22 mouse cellular contexts compared by ENCODE assay signal in the genomic region with DNA sequence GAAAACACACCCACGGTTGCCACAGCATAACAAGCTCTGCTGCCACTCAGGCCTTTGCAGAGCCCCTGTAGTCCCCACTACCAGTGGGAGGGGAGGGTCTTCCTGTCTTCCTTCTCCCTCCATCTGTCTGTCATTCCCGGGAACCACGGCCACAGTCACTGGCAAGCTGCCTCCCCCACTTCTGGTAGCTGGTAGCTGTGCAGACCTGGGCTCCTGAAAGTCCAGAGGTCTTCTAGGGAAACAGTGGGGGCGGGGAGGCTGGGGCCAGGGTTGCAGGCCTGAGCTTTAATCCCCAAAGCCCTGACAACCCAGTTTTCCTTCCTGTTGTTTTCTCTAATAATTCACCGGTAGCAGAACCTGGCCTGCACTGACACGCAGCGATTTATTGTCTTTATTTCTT. TPM values are rescaled to one million over a fixed set of nuclear protein-coding genes. Genes with fewer than 3 reads are reported as not detected.
A peak's percentile ranks its signal among the peaks of the same experiment; 100 is the strongest.
DNase-seq lines count a peak whose midpoint lies in the region; ATAC-seq and TF ChIP-seq lines count a peak whose summit lies in the region.
"Had no signal": no experiment of that assay in that cellular context is flagged by ENCODE, and none has a peak within 500 bp of the region (broad histone marks: within the 10 kb centered on the region; RNA-seq: fewer than 3 reads in every experiment).

No protein-coding gene starts in this region.

- no peak for ATAC-seq in kidney, embryonic 14.5 days (ENCODE audit: low FRiP score, low TSS enrichment)
- ATAC-seq in kidney, embryonic 16.5 days (ENCODE audit: low FRiP score, low TSS enrichment), result no peak
- ATAC-seq in midbrain, postnatal 0 days (ENCODE audit: low FRiP score), result no peak
- ATAC-seq in erythroid progenitor cell, adult 5-6 weeks (replicated peaks; ENCODE audit: low FRiP score, poor library complexity, severe bottlenecking), result no peak
- ATAC-seq: activated CD4-positive, CD25-positive, alpha-beta regulatory T cell, adult 4 months; forebrain, embryonic 16.5 days; Patski had no signal

- no peak for TF ChIP-seq CTCF in kidney, adult 2 months (conservative IDR thresholded peaks at IDR 0.05; ENCODE audit: insufficient read depth, insufficient read length, low read depth, low read length)
- TF ChIP-seq CTCF in midbrain, postnatal 0 days (IDR thresholded peaks at IDR 0.05), result no peak

- no peaks in the 10 kb centered on the region for H3K36me3 ChIP-seq in kidney, adult 2 months (ENCODE audit: control insufficient read depth, insufficient read depth, low read length)
- H3K36me3 ChIP-seq in kidney, embryonic 14.5 days (ENCODE audit: control insufficient read depth, insufficient read depth, low read length), result no peaks in the 10 kb centered on the region
- H3K36me3 ChIP-seq in kidney, embryonic 16.5 days (ENCODE audit: insufficient read depth, low read length), result no peaks in the 10 kb centered on the region
- H3K36me3 ChIP-seq in midbrain, embryonic 10.5 days, result no peaks in the 10 kb centered on the region
- no peaks in the 10 kb centered on the region for H3K36me3 ChIP-seq in midbrain, postnatal 0 days (ENCODE audit: insufficient read depth, low read length)
- H3K36me3 ChIP-seq: embryonic facial prominence, embryonic 12.5 days; forebrain, embryonic 12.5 days; heart, embryonic 10.5 days; hindbrain, embryonic 12.5 days had no signal

- no peaks in the 10 kb centered on the region for H3K27me3 ChIP-seq in kidney, adult 2 months (replicated peaks; ENCODE audit: control insufficient read depth, insufficient read depth, low read length)
- peaks cover 13% of the 10 kb centered on the region for H3K27me3 ChIP-seq in kidney, embryonic 14.5 days (ENCODE audit: control insufficient read depth, insufficient read depth, low read length)
- peaks cover 5% of the 10 kb centered on the region; the same call in 1 of the 2 replicates for H3K27me3 ChIP-seq in kidney, embryonic 16.5 days (ENCODE audit: insufficient read depth, low read length)
- peaks cover 35% of the 10 kb centered on the region for H3K27me3 ChIP-seq in midbrain, embryonic 10.5 days (ENCODE audit: low read depth, poor library complexity, severe bottlenecking)
- no peaks in the 10 kb centered on the region for H3K27me3 ChIP-seq in midbrain, postnatal 0 days (ENCODE audit: insufficient read depth, low read length)

- WGBS in kidney, adult 2 months, result 39% methylated on average over 7 of the region's 7 CpGs
- WGBS in kidney, embryonic 14.5 days, result 31% methylated on average over 7 of the region's 7 CpGs
- 35% methylated on average over 7 of the region's 7 CpGs for whole genome bisulfite sequencing in kidney, embryonic 16.5 days
- WGBS in midbrain, embryonic 10.5 days, result 50% methylated on average over 7 of the region's 7 CpGs
- 49% methylated on average over 7 of the region's 7 CpGs for WGBS in midbrain, postnatal 0 days

- no peaks in the 10 kb centered on the region for H3K9me3 ChIP-seq in kidney, embryonic 14.5 days (ENCODE audit: control insufficient read depth, low read length)
- H3K9me3 ChIP-seq in kidney, embryonic 16.5 days (ENCODE audit: low read length), result no peaks in the 10 kb centered on the region
- no peaks in the 10 kb centered on the region for H3K9me3 ChIP-seq in midbrain, embryonic 10.5 days (replicated peaks)
- H3K9me3 ChIP-seq in midbrain, postnatal 0 days (ENCODE audit: low read length), result no peaks in the 10 kb centered on the region
- H3K9me3 ChIP-seq: embryonic facial prominence, embryonic 12.5 days; forebrain, embryonic 12.5 days; heart, embryonic 10.5 days; hindbrain, embryonic 12.5 days had no signal

- no peak overlapping the region for H3K27ac ChIP-seq in kidney, adult 2 months (ENCODE audit: insufficient read depth, low read depth, low read length)
- H3K27ac ChIP-seq in kidney, embryonic 14.5 days (ENCODE audit: low read depth, low read length), result no peak overlapping the region
- no peak overlapping the region for H3K27ac ChIP-seq in kidney, embryonic 16.5 days (ENCODE audit: low read length)
- H3K27ac ChIP-seq in midbrain, embryonic 10.5 days (replicated peaks), result 0 out of 2 replicates have a peak overlapping the region, but pooled peaks have one; percentile 0
- no peak overlapping the region for H3K27ac ChIP-seq in midbrain, postnatal 0 days (ENCODE audit: low read depth, low read length)
- H3K27ac ChIP-seq: embryonic facial prominence, embryonic 12.5 days; forebrain, embryonic 12.5 days; heart, embryonic 10.5 days; hindbrain, embryonic 12.5 days had no signal

- H3K4me1 ChIP-seq in kidney, adult 2 months (ENCODE audit: control insufficient read depth, insufficient read depth, low read length), result peaks cover 11% of the 10 kb centered on the region
- peaks cover 21% of the 10 kb centered on the region for H3K4me1 ChIP-seq in kidney, embryonic 14.5 days (ENCODE audit: control insufficient read depth, insufficient read depth, low read length)
- H3K4me1 ChIP-seq in kidney, embryonic 16.5 days (ENCODE audit: insufficient read depth, low read length), result peaks cover 15% of the 10 kb centered on the region
- H3K4me1 ChIP-seq in midbrain, embryonic 10.5 days, result peaks cover 38% of the 10 kb centered on the region
- peaks cover 3% of the 10 kb centered on the region; the same call in 1 of the 2 replicates for H3K4me1 ChIP-seq in midbrain, postnatal 0 days (ENCODE audit: insufficient read depth, low read length)

- H3K4me2 ChIP-seq in kidney, embryonic 14.5 days (replicated peaks; ENCODE audit: low read depth, low read length), result no peak overlapping the region
- no peak overlapping the region for H3K4me2 ChIP-seq in kidney, embryonic 16.5 days (replicated peaks; ENCODE audit: low read depth, low read length)
- H3K4me2 ChIP-seq in midbrain, postnatal 0 days (ENCODE audit: low read depth, low read length, poor library complexity, severe bottlenecking), result no peak overlapping the region
- H3K4me2 ChIP-seq: embryonic facial prominence, embryonic 12.5 days; forebrain, embryonic 12.5 days; hindbrain, embryonic 12.5 days had no signal

- H3K4me3 ChIP-seq in kidney, adult 2 months (ENCODE audit: insufficient read depth, low read depth, low read length), result no peak overlapping the region
- no peak overlapping the region for H3K4me3 ChIP-seq in kidney, embryonic 14.5 days (ENCODE audit: low read length)
- H3K4me3 ChIP-seq in kidney, embryonic 16.5 days (ENCODE audit: low read length), result no peak overlapping the region
- no peak overlapping the region for H3K4me3 ChIP-seq in midbrain, embryonic 10.5 days
- H3K4me3 ChIP-seq in midbrain, postnatal 0 days (ENCODE audit: low read depth, low read length), result no peak overlapping the region
- H3K4me3 ChIP-seq: embryonic facial prominence, embryonic 12.5 days; forebrain, embryonic 12.5 days; heart, embryonic 10.5 days; hindbrain, embryonic 12.5 days had no signal

- peak; percentile 18 for DNase-seq in kidney, adult 2 months
- DNase-seq in kidney, postnatal 25 days, result peak; percentile 33 to 50
- no peak for DNase-seq in midbrain, embryonic 10.5 days (ENCODE audit: low spot score)
- no peak for DNase-seq in midbrain, postnatal 0 days (ENCODE audit: low spot score)
- DNase-seq: adrenal gland, postnatal 14 days; cerebellum, adult 18-20 months; cerebellum, adult 9-11 months; gastrocnemius, postnatal 10 days; heart, adult 18-20 months; heart, postnatal 10 days; heart, postnatal 4 days had no signal

- TF ChIP-seq POLR2A in kidney, adult 2 months (IDR thresholded peaks at IDR 0.05; ENCODE audit: low read depth, low read length), result no peak

- no peak overlapping the region for H3K9ac ChIP-seq in kidney, embryonic 14.5 days (ENCODE audit: low read depth, low read length)
- H3K9ac ChIP-seq in kidney, embryonic 16.5 days (replicated peaks; ENCODE audit: low read length), result no peak overlapping the region
- H3K9ac ChIP-seq in midbrain, postnatal 0 days (replicated peaks; ENCODE audit: low read length, poor library complexity, severe bottlenecking), result no peak overlapping the region
- H3K9ac ChIP-seq: embryonic facial prominence, embryonic 12.5 days; forebrain, embryonic 12.5 days; hindbrain, embryonic 12.5 days had no signal

RNA-seq across cellular contexts. Expression of a gene that starts 31.7 kb away (rescaled TPM):
- 1.8 and 2.1 TPM in 2 replicates for polyA plus RNA-seq in kidney, adult 2 months (2012; rRNA removed)
- polyA plus RNA-seq in kidney, embryonic 14.5 days (2014; fragmentation: Nextera tagmentation; extraction: Ambion mirVana), result 0.47 and 0.58 TPM in 2 replicates
- 0.15 and 0.16 TPM in 2 replicates for polyA plus RNA-seq in kidney, embryonic 16.5 days (2015; fragmentation: Nextera tagmentation; extraction: Ambion mirVana)
- polyA plus RNA-seq in midbrain, embryonic 10.5 days (2016; fragmentation: Nextera tagmentation; extraction: Ambion mirVana), result not detected in 2 replicates
- 7.4 and 10.5 TPM in 2 replicates for total RNA-seq in midbrain, postnatal 0 days (2014; rRNA removed)
- polyA plus RNA-seq in midbrain, postnatal 0 days (2015; fragmentation: Nextera tagmentation; extraction: Ambion mirVana), result 0.79 and 0.96 TPM in 2 replicates
- not detected in 2 replicates for total RNA-seq in erythroid progenitor cell, adult 5-6 weeks (2015; ENCODE audit: low replicate concordance)
- not detected in 2 replicates for total RNA-seq in erythroid progenitor cell, adult 5-6 weeks (2017; ENCODE audit: low replicate concordance)
- total RNA-seq: CH12.LX had no signal
- polyA plus RNA-seq: activated CD4-positive, CD25-positive, alpha-beta regulatory T cell, adult 4 months had no signal

Comparison
In these comparisons a context has a peak if more than half of its experiments do, and no peak if none do; other contexts are left out.
1. DNase-seq: peak in kidney, adult 2 months (single experiment) and kidney, postnatal 25 days (2 of 2); none in midbrain, embryonic 10.5 days (single experiment) and midbrain, postnatal 0 days (single experiment).